Mouse (Mus musculus): ENCODE measurements at regions not wholly inside any gene's neighbourhood (a gene's known extent, or its start where the extent isn't known, plus 50 kb on each side); places are given as distances from the start of the nearest gene placed in this dataset.

- DNase-seq: no peak
Observed at GRCm38 (mm10) chr10:91580959-91581358, 399.8 kb upstream of the Tmpo start.

DNA sequence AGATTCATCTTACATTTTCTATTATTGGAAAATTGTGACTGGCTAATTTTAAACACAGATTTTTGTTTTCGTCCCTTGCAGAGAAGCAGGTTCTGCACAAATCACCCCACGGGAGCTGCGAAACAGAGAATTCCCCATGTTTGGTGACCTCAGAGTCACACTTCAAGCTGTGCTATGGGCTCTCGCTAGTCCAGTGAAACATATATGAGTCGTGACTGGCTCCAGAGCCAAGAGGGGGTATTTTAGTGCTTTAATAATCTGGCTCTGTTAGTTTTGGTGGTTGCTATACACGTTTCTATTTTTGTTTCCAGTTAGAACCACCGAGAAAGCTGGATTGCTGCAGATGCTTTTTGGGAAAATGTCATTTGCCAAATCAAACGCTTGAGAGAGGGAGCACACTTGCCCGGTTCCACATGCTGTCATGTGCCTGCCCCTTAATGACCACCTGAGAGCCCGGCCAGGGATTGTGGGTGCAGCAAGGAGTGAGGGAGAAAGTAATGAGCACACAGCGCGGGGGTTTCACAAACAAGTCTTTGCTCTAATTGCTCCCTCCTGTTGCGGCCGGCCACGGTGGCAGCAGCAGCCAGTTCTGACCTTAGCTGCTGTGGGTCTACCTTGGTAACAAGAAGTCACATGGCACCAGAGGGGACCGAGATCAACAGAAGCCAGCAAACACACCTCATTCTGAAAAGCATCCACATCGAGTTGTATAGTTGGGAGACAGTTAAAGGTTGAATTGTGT, 394.4 kb upstream of the Tmpo start:
- peak; percentile 11 for DNase-seq

GRCm38 (mm10) chr10:91572796-91573195, 391.7 kb upstream of the Tmpo start:
- no peak for DNase-seq

DNA sequence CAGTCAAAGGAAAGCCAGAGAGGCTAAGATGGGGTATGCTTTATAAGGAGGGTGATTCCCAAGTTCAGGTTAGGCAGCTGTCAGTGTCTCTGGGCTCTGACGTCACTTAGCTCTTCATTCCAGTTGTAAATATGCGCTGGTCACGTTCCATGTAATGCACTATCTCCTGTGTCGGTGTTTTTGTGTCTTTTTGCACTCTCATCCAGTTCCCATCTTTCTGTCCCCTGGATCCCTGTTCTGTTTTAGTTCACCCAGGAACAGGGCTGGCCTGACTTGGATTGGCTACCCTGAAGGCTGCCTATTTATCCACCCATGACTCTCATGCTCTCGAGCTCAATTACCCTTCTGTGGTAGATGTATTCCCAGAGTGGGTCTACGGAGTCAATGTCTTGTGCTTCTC, 387.9 kb upstream of the Tmpo start:
- no peak for DNase-seq

- no peak for DNase-seq
Observed at GRCm38 (mm10) chr10:91566116-91566774, 385.1 kb upstream of the Tmpo start.

DNA sequence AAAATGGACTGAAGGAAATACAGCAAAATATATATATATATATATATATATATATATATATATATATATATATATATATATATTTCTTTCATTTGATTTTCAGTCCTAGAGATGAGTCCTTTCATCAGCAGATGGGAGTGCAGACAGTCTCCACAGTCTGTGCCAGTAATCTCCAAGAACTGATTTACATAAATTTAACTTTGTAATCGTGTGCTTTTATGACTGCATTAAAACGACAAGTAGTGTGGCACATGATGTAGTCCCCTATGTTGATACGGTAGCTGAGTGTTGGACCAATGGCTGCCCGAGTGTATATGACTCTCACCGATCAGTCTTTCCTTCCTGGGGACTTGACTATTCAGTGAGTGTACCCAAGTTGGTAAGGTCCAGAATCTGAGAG, 378.2 kb upstream of the Tmpo start:
- DNase-seq: no peak

GRCm38 (mm10) chr10:91548071-91548470, 367.0 kb upstream of the Tmpo start:
- DNase-seq: no peak

- DNase-seq: peak; percentile 48
Observed at GRCm38 (mm10) chr10:91546140-91546539, 365.0 kb upstream of the Tmpo start.

DNA sequence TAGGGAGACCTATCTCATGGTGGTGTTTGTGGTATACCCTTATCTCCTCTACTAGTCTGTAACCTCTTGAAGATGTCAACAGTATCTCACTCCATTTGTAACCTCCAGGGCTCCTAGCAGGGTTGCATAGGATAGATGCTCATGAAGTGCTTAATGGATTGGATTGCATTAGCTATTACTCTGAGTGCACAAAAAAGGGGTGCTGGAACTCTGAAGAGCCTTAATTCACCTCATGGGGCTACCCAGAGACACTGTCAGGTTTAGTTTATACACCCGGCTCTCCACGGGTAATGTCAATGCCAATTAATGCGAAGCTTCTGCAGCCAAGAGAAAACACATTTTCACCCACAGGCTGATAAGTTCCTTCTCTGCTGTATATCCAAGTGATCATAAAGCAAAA, 364.3 kb upstream of the Tmpo start:
- DNase-seq: no peak

GRCm38 (mm10) chr10:91543167-91543918, 362.2 kb upstream of the Tmpo start:
- no peak for DNase-seq

- DNase-seq: no peak
Observed at GRCm38 (mm10) chr10:91542201-91542604, 361.1 kb upstream of the Tmpo start.

GRCm38 (mm10) chr10:91537241-91537640, 356.1 kb upstream of the Tmpo start:
- DNase-seq: no peak

DNA sequence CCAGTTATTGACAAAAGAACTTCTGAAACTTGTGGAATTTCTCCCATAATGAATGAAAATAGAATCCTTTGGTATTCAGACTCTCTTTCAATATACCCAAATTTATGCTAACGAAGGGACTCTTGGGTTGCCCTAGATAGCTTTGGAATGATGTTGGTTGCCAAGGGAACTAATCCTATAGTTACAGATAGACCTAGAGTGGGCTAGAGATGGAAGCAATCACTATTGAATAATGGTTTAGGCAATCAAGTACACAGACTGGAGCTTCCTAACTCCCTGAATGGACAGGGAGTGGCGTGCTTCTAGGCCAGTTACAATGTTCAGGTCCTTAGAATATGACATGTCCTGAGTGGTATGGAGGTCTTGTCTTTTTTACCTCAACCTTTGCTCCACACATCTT, 354.3 kb upstream of the Tmpo start:
- DNase-seq: no peak

- DNase-seq: no peak
Observed at GRCm38 (mm10) chr10:91528305-91528704, 347.2 kb upstream of the Tmpo start.

DNA sequence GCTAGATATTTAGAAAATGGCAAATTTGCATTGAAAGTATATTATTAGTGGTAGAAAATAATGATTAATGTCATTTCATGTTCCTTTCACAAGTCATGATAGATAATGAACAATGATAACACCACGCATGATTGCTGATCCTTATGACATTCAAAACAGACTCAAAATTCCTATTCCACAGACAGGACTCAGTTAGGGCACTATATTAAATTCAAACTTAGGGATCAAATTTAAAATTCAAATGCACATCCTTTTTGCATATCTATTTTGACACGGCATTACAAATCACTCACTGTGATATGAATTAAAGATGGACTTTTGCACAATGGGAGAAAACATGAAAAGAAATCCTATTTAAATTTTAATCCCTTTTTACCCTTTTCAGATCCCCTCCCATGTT, 340.1 kb upstream of the Tmpo start:
- no peak for DNase-seq

GRCm38 (mm10) chr10:91515021-91515371, 333.9 kb upstream of the Tmpo start:
- DNase-seq: no peak

DNA sequence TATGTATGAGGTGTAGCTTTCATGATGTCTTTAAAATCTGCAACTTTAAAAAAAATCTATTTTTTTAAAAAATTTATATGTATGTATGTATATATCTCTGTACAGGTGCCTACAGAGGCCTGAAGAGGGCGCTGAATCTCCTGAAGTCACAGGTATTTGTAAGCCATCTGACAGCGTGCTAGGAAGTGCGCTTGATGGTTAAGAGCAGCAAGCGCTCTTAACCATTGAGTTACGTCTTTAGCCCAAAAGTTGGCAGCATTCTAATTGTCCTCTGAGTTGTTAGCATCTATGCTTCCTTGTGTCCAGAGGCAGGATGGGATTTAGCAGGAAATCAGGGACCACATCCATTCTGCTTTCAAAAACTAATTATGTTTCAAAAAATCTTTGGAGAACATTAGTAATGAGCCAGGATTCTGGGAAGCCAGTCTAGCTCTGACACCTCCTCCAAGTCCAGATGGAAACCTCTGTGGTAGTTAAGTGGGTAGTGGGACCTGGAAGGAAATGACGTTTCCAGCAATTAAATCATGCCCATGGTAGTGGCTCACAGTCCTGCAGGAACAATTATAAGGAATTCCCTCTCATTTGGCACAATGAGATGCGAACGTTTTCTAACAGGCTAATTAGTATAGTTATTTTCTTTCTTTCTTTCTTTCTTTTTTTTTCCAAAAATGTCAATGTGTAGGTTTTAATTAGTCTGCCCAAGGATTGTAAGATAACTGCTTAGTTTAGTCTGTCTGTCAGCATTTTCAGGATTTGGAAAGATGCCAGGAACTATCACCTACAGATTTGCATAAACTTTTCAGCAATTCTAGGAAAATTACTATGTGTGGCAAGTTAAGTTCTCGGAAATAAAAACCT, 333.3 kb upstream of the Tmpo start:
- DNase-seq: no peak

GRCm38 (mm10) chr10:91507038-91507437, 325.9 kb upstream of the Tmpo start:
- no peak for DNase-seq

DNA sequence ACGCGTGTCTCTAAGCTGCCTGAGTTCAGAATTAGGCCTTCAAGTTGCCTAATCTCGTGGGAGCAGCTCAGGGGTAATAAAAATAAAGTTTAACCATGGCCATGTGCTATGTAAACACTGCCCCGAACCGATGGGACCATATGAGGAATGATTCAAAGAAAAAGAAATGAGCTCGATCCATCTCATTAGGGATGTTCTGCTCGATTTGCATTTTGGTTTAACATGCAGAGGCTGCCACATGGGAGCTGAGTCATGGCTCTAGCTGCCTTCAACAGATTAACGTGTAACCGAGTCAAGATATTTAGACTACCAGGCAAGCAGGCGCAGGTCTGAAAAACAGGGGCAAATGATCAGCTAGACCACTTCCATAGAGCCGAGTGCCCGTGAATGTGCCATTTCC, 323.8 kb upstream of the Tmpo start:
- no peak for DNase-seq

DNA sequence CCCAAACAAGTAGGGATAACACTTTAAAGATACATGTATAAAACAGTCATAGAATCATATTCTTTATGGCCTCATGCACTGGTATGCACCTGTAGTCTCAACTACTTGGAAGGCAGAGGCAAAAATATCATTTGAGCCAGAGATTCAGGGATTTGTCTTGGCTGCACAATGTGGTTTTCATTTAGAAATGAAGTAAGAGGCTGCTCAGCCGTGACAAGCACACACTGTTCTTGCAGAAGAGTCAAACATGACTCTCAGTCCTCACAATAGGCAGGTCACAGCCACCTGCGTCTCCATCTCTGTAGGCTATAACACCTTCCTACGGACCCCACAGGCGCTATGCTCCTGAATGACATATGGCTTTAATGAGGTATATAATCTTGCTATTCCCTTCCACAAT, 317.4 kb upstream of the Tmpo start:
- no peak for DNase-seq

- no peak for DNase-seq
Observed at GRCm38 (mm10) chr10:91464691-91465090, 283.6 kb upstream of the Tmpo start.

- DNase-seq: no peak
Observed at GRCm38 (mm10) chr10:91447974-91448703, 267.0 kb upstream of the Tmpo start.

Data from right cerebral cortex, postnatal 25 days (tissue).